Mouse (Mus musculus): Measurements from ENCODE around the gene Spns3. TPM values are rescaled to one million over a fixed set of nuclear protein-coding genes. Genes with fewer than 3 reads are reported as not detected.

Spns3 gene
- polyA plus RNA-seq, 1 experiment from 2014 or later: not detected

Other genes with a start within 250 kb of the Spns3 start
- gene Xaf1, start 248.9 kb downstream of the Spns3 start, polyA plus RNA-seq (2016; fragmentation: Nextera tagmentation; extraction: Ambion mirVana): 1.9 and 2.6 TPM in 2 replicates
- not detected in 2 replicates for gene Fbxo39, start 236.1 kb downstream of the Spns3 start, polyA plus RNA-seq (2016; fragmentation: Nextera tagmentation; extraction: Ambion mirVana)
- gene Tekt1, start 188.1 kb downstream of the Spns3 start, polyA plus RNA-seq (2016; fragmentation: Nextera tagmentation; extraction: Ambion mirVana): 5.1 and 6.4 TPM in 2 replicates
- gene Smtnl2, start 138.8 kb downstream of the Spns3 start, polyA plus RNA-seq (2016; fragmentation: Nextera tagmentation; extraction: Ambion mirVana): 22.6 and 23.4 TPM in 2 replicates
- gene Ggt6, start 115.0 kb downstream of the Spns3 start, polyA plus RNA-seq (2016; fragmentation: Nextera tagmentation; extraction: Ambion mirVana): 0.09 and 0.32 TPM in 2 replicates
- 148 and 172 TPM in 2 replicates for gene Mybbp1a, start 109.2 kb downstream of the Spns3 start, polyA plus RNA-seq (2016; fragmentation: Nextera tagmentation; extraction: Ambion mirVana)
- gene Spns2, start 60.6 kb downstream of the Spns3 start, polyA plus RNA-seq (2016; fragmentation: Nextera tagmentation; extraction: Ambion mirVana): 3.9 and 4.3 TPM in 2 replicates
- 90.3 and 90.8 TPM in 2 replicates for gene Ube2g1, start 56.8 kb upstream of the Spns3 start, polyA plus RNA-seq (2016; fragmentation: Nextera tagmentation; extraction: Ambion mirVana)
- gene Ankfy1, start 139.5 kb upstream of the Spns3 start, polyA plus RNA-seq (2016; fragmentation: Nextera tagmentation; extraction: Ambion mirVana): 29.8 and 31.6 TPM in 2 replicates
- gene Cyb5d2, start 245.6 kb upstream of the Spns3 start, polyA plus RNA-seq (2016; fragmentation: Nextera tagmentation; extraction: Ambion mirVana): 4.7 and 5.2 TPM in 2 replicates
- 9.8 and 10.5 TPM in 2 replicates for gene Zzef1, start 245.7 kb upstream of the Spns3 start, polyA plus RNA-seq (2016; fragmentation: Nextera tagmentation; extraction: Ambion mirVana)

Measured in embryonic facial prominence, embryonic 12.5 days (tissue).